Mouse (Mus musculus) myocyte (in vitro differentiated cells): ENCODE results near the gene Flywch2. TPM values are rescaled to one million over a fixed set of nuclear protein-coding genes. Genes with fewer than 3 reads are reported as not detected.

ENCODE experiments used
- H3K27me3 ChIP-seq: one replicate; pipeline ENCODE4 v1.6.1; 2011; ENCODE audit not compliant: control insufficient read depth, insufficient read depth, insufficient read length
- H3K36me3 ChIP-seq: one replicate; pipeline ENCODE4 v1.6.1; 2011; ENCODE audit not compliant: control insufficient read depth, insufficient read depth
- H3K4me2 ChIP-seq: one replicate; pipeline ENCODE4 v1.6.1; 2011; ENCODE audit warnings: low read depth, control low read depth
- H3K4me3 ChIP-seq: one replicate; pipeline ENCODE4 v1.5.1; 2011; ENCODE audit warnings: mild to moderate bottlenecking, control low read depth, moderate library complexity
- H3K79me2 ChIP-seq: one replicate; pipeline ENCODE4 v1.6.1; 2011; ENCODE audit not compliant: control insufficient read depth, insufficient read depth
- H3ac ChIP-seq: one replicate; pipeline ENCODE4 v1.6.1; 2011; ENCODE audit not compliant: control insufficient read depth, insufficient read length
- CEBPB ChIP-seq: IDR thresholded peaks from 2 replicates; pipeline ENCODE4 v1.6.1; 2011; ENCODE audit warnings: mild to moderate bottlenecking, moderate library complexity; ENCODE audit not compliant: poor library complexity, insufficient read depth, severe bottlenecking
- E2F4 ChIP-seq: IDR thresholded peaks from one replicate; pipeline ENCODE4 v1.6.1; 2011; ENCODE audit warnings: mild to moderate bottlenecking, control low read depth, moderate library complexity; ENCODE audit not compliant: insufficient read depth
- MAX ChIP-seq: IDR thresholded peaks from one replicate; pipeline ENCODE4 v1.6.1; 2011; ENCODE audit warnings: low read depth, mild to moderate bottlenecking, control low read depth
- MYOD1 ChIP-seq, 3 experiments: IDR thresholded peaks; one replicate each; pipeline ENCODE4 v1.6.1; 2011; ENCODE audit warnings: control low read depth in 2 of 3, low read depth in 2 of 3, mild to moderate bottlenecking in 2 of 3, moderate library complexity in 1 of 3; ENCODE audit not compliant: insufficient read length in 2 of 3, control insufficient read depth in 1 of 3
- MYOG ChIP-seq, 3 experiments: IDR thresholded peaks; one replicate each; pipeline ENCODE4 v1.6.1; 2011; ENCODE audit warnings: control low read depth in 2 of 3, low read depth in 2 of 3, mild to moderate bottlenecking in 2 of 3; ENCODE audit not compliant: insufficient read length in 2 of 3, control insufficient read depth in 1 of 3, insufficient read depth in 1 of 3
- POLR2A ChIP-seq: IDR thresholded peaks from one replicate; pipeline ENCODE4 v1.6.1; 2011; ENCODE audit warnings: low read depth, mild to moderate bottlenecking, control low read depth, moderate library complexity; ENCODE audit not compliant: insufficient read length
- POLR2AphosphoS2 ChIP-seq: IDR thresholded peaks from one replicate; pipeline ENCODE4 v1.6.1; 2011; ENCODE audit warnings: low read depth, control low read depth; ENCODE audit not compliant: insufficient read length
- REST ChIP-seq: IDR thresholded peaks from one replicate; pipeline ENCODE4 v1.6.1; 2011; ENCODE audit warnings: mild to moderate bottlenecking, control low read depth, moderate library complexity; ENCODE audit not compliant: insufficient read depth, insufficient read length
- SRF ChIP-seq: IDR thresholded peaks from one replicate; pipeline ENCODE4 v1.6.1; 2011; ENCODE audit warnings: low read depth; ENCODE audit not compliant: control insufficient read depth, insufficient read length
- TCF12 ChIP-seq: IDR thresholded peaks from one replicate; pipeline ENCODE4 v1.6.1; 2011; ENCODE audit warnings: mild to moderate bottlenecking, control low read depth; ENCODE audit not compliant: poor library complexity, insufficient read depth, severe bottlenecking
- TCF3 ChIP-seq: IDR thresholded peaks from one replicate; pipeline ENCODE4 v1.6.1; 2011; ENCODE audit warnings: low read depth, control low read depth; ENCODE audit not compliant: insufficient read length
- USF1 ChIP-seq: IDR thresholded peaks from one replicate; pipeline ENCODE4 v1.6.1; 2011; ENCODE audit warnings: low read depth, mild to moderate bottlenecking, control low read depth, moderate library complexity
- polyA plus RNA-seq: library from polyadenylated mRNA; unstranded; fragments of >200 nt; fragmentation: generic; extraction: Trizol; gene quantifications from one replicate; pipeline ENCODE4 v1.2.1, GENCODE M21; 2012; ENCODE audit warnings: missing spikeins

The Flywch2 gene
- polyA plus RNA-seq, 1 experiment: 0.42 TPM

GRCm38 (mm10) chr17:23791079-23791357 lies 5.1 kb upstream of the Flywch2 start:
- Histone ChIP-seq H3K79me2 (no peaks in the 10 kb centered on the region), H3K4me2 (no peak overlapping the region), H3K4me3 (no peak overlapping the region), H3ac (no peak overlapping the region), H3K36me3 (no peaks in the 10 kb centered on the region), H3K27me3 (no peaks in the 10 kb centered on the region)
- TF ChIP-seq E2F4: no peak
- TF ChIP-seq MYOG (IDR thresholded peaks at IDR 0.05; ENCODE audit: control insufficient read depth in 1 of 3, insufficient read depth in 1 of 3, insufficient read length in 2 of 3, low read depth in 2 of 3): no peak
- TF ChIP-seq MAX: no peak
- TF ChIP-seq REST: no peak
- no peak for TF ChIP-seq SRF
- no peak for TF ChIP-seq TCF12
- no peak for TF ChIP-seq TCF3
- TF ChIP-seq USF1: no peak
- TF ChIP-seq MYOD1 (IDR thresholded peaks at IDR 0.05; ENCODE audit: control insufficient read depth in 1 of 3, insufficient read length in 2 of 3, low read depth in 2 of 3): no peak
- TF ChIP-seq POLR2A: no peak
- TF ChIP-seq CEBPB: no peak
- TF ChIP-seq POLR2AphosphoS2: no peak

DNA sequence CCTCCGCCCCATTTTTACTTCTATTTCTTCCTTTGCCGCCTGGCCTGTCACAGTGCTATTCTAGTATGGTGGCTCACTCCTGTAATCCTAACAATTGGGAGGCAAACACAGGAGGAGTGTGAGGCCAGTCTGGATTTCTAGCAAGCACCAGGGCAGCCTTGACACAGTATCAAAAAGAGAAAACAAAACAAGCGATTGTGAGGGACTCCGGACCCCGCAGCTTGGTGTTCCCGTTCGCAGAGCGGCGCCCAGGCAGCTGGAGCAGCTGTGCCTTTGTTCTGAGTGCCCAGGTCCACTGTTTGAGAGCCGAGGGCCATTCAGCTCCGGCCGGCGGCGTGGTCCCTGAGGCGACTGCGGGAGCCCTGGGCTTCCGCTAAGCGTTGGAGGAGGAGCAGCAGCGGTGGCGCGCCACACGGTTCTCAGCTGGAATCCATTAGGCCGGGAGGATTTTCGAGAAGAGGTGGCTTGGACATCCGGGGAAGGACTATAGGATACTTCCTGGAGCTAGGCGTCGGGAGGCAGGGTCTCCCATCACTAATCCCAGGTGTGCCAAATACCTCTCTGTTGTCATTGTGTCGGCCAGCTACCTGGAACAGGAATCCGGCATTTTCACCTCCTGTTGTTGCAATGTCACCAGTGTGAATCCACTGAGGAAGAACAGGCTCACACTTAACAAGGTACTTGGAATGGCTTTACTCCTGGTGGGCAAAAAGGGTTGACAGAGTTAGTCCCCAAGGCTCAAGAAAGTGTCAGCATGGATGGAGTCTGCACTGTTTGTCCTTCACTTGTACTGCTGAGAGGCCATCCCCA lies 4.6 kb upstream of the Flywch2 start, which contains the start of gene Srrm2:
Srrm2 (plus strand) TSS at position 264 of the 810 bp plus-strand sequence.
- Histone ChIP-seq H3K27me3 (no peaks in the 10 kb centered on the region), H3ac (no peak within 1 kb of the TSS), H3K4me2 (no peak within 1 kb of the TSS), H3K79me2 (no peaks in the 10 kb centered on the region), H3K36me3 (no peaks in the 10 kb centered on the region), H3K4me3 (no peak within 1 kb of the TSS)
- TF ChIP-seq POLR2A: no peak
- TF ChIP-seq MYOG (IDR thresholded peaks at IDR 0.05; ENCODE audit: control insufficient read depth in 1 of 3, insufficient read depth in 1 of 3, insufficient read length in 2 of 3, low read depth in 2 of 3): no peak
- no peak for TF ChIP-seq USF1
- no peak for TF ChIP-seq REST
- no peak for TF ChIP-seq SRF
- TF ChIP-seq POLR2AphosphoS2: no peak
- no peak for TF ChIP-seq MYOD1 (IDR thresholded peaks at IDR 0.05; ENCODE audit: control insufficient read depth in 1 of 3, insufficient read length in 2 of 3, low read depth in 2 of 3)
- TF ChIP-seq TCF12: no peak
- TF ChIP-seq CEBPB: no peak
- TF ChIP-seq TCF3: no peak
- no peak for TF ChIP-seq E2F4
- no peak for TF ChIP-seq MAX

- no peak overlapping the region for H3K4me3 ChIP-seq
- no peak overlapping the region for H3K4me2 ChIP-seq
- H3K36me3 ChIP-seq: no peaks in the 10 kb centered on the region
- TF ChIP-seq POLR2AphosphoS2 (no peak), MYOD1 (IDR thresholded peaks at IDR 0.05; ENCODE audit: control insufficient read depth in 1 of 3, insufficient read length in 2 of 3, low read depth in 2 of 3) (no peak), REST (no peak), TCF12 (no peak), USF1 (no peak), POLR2A (no peak), TCF3 (no peak), MYOG (IDR thresholded peaks at IDR 0.05; ENCODE audit: control insufficient read depth in 1 of 3, insufficient read depth in 1 of 3, insufficient read length in 2 of 3, low read depth in 2 of 3) (no peak), SRF (no peak), CEBPB (no peak)
- H3K79me2 ChIP-seq: no peaks in the 10 kb centered on the region
- no peak overlapping the region for H3ac ChIP-seq
- H3K27me3 ChIP-seq: no peaks in the 10 kb centered on the region
Measured at GRCm38 (mm10) chr17:23789749-23790268, 3.9 kb upstream of the Flywch2 start.

GRCm38 (mm10) chr17:23788973-23789372 lies 3.1 kb upstream of the Flywch2 start:
- no peaks in the 10 kb centered on the region for H3K36me3 ChIP-seq
- TF ChIP-seq USF1 (peak; percentile 68), POLR2AphosphoS2 (no peak), TCF12 (no peak), CEBPB (no peak)
- no peaks in the 10 kb centered on the region for H3K79me2 ChIP-seq
- no peak overlapping the region for H3ac ChIP-seq
- no peak overlapping the region for H3K4me2 ChIP-seq
- no peaks in the 10 kb centered on the region for H3K27me3 ChIP-seq
- no peak overlapping the region for H3K4me3 ChIP-seq

DNA sequence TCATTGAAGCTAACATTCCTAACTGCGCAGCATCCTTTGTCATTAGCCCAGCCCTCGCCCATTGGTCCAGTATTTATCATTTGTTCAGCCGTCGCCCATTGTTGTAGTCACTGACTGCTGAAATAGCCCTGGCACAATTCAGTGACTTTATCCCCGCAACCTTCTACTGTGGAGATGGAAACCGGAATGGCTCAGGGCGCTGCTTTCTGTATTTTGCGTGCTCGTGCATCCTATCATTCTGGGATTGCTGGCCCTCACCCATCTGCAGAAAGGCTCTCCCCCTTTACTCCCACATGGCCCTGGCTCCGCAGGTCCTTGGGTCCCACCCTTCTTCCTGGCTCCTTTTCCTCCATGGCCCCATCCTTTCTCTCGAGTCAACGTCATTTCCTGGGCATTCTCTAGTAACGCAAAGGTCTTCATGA lies 640 bp upstream of the Flywch2 start:
- TF ChIP-seq USF1 (no peak), TCF12 (no peak), CEBPB (no peak)
- no peak overlapping the region for H3ac ChIP-seq
- H3K79me2 ChIP-seq: no peaks in the 10 kb centered on the region
- no peaks in the 10 kb centered on the region for H3K27me3 ChIP-seq
- H3K4me2 ChIP-seq: peak overlapping the region; percentile 56
- peak overlapping the region; percentile 9 for H3K4me3 ChIP-seq
- H3K36me3 ChIP-seq: no peaks in the 10 kb centered on the region
